Mouse (Mus musculus) adrenal gland, postnatal 36 days (tissue): ENCODE measurements around the gene Kcnj3. TPM values are rescaled to one million over a fixed set of nuclear protein-coding genes. Genes with fewer than 3 reads are reported as not detected.

ENCODE experiments used
- DNase-seq, 2 experiments: peaks; one replicate each; pipeline ENCODE4 v3.0.0; 2021; ENCODE audit warnings: mixed read lengths in 1 of 2
- total RNA-seq, 2 experiments: library from RNA; stranded (reverse); gene quantifications; 2 replicates each; pipeline ENCODE4 v1.2.3; 2021

Gene Kcnj3
- total RNA-seq, 2 experiments from 2014 or later, result 0.53 to 0.60 TPM

DNA sequence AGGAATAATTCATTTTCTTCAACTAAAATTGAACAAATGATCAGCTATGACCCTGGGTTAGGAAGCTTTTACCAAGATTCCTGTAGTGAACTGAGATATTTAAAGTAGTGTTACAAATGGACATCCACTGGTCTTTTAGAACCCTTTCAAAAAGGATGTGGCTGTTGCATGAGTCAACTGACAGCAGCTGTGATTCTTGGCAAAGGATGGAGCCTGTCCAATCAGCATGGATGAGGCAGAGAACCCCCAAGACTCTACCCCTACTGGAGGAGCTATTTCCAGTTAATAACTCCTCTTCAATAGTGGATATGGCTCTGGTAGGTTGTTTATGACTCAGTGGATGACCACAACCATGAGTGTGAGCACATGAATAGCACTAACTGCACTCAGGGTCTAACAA is 81.5 kb downstream of the Kcnj3 start:
- no peak for DNase-seq

- DNase-seq, result no peak
Observed at GRCm38 (mm10) chr2:55532738-55533491, 97.1 kb downstream of the Kcnj3 start.

DNA sequence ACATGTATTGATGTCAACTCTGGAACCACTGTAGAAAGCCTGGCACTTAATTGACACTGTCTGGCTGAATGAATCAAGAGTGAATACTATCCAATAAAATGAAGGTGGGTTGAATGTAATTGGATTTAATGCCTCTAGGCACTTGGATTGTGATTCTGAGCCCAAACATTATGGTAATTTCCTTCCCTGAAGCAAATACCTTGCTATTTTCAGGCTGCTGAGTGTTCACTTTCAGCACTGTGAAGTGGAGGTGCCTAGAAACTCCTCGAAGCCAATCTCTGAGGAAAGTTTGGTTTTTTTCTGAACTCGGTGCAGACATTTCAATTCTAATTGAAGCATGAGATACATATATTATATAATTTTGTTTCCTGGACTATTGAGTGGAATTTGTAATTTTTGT is 99.2 kb downstream of the Kcnj3 start:
- DNase-seq, result no peak

DNA sequence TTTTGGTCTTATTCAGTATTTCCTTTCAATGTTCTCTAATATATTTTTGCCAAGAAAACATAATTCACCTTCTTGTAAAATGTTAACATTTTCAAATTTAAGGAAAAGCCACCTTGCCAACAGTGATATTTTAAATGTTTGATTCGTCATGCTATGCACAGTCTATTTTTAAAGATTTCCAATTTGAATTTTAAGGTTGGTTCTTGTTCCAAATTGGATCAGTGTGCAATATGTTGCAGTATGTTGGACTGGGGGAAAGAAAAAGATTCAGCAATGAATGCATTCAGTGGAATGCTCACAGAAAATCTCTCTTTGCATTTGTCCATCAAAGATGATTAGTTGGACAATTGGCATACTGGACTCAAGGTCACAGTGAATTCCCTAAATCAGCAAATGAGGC is 99.7 kb downstream of the Kcnj3 start:
- no peak for DNase-seq

- DNase-seq, result no peak
Observed at GRCm38 (mm10) chr2:55547612-55548011, 111.8 kb downstream of the Kcnj3 start.

- no peak for DNase-seq
Observed at GRCm38 (mm10) chr2:55558368-55558985, 122.7 kb downstream of the Kcnj3 start.

- DNase-seq, result no peak
Observed at GRCm38 (mm10) chr2:55569291-55569690, 133.5 kb downstream of the Kcnj3 start.

DNA sequence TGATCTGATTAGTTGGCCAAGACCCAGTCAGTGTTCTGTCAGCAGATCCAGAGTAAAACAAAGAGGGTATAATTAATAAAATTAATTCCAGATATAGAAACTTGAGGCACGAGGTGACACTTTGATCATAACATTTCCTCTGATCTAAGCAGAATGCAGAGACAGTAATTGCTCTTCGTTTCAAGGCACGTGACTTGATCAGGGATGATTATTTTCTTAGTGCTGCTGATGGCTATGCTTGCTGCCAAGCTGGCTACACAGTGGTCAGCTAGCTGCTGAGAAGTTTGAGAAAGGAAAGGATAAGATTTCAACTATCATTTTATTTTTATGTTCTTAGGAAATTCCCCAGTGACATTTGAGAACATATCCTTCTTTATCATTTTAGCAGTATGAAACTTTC is 135.7 kb downstream of the Kcnj3 start:
- DNase-seq, result no peak

- DNase-seq, result no peak
Observed at GRCm38 (mm10) chr2:55580286-55580685, 144.5 kb downstream of the Kcnj3 start.

DNA sequence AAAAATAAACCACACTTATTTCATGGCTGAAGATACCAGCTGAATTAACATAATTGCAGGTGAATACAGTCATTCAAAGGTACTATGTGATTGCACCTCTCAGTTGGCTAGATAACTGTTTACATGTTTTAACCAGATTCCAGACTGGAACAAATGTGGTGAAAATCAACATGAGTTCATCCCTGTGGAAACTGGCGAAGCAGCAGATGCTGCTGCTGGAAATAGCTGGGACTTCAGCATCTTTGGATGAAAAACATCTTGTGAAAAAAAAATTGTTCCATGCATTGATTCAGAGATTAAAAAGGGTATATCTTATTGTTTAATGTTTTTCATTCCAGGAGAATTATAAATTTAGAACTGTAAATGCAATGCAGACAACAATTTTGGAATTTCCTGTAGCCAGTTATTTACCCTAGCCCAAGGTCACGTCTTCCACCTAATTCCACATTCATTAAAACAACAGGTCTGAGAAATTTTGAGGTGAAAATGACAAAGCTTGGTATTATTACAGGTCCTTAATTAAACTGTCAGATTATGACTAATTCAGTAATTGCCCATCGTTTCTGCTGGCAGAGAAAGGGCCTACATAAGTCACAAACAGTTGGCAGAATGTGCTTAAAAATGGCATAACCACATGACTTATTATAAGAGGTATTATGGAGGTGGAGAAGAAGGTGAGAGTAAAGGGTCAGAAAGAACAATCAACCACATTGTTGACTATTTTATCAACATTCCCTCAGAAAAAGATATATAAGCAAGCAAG is 155.6 kb downstream of the Kcnj3 start:
- DNase-seq, result no peak
